Mouse (Mus musculus) heart, embryonic 15.5 days (tissue): ENCODE results near the gene Klf12. TPM values are rescaled to one million over a fixed set of nuclear protein-coding genes. Genes with fewer than 3 reads are reported as not detected.
"Not testable (repeated sequence)": the region's sequence is repeated elsewhere in the genome, so short reads cannot be mapped to it uniquely, and the experiment has no call there.

Experiments
- ATAC-seq: fragments of 200-750 bp; cut with Nextera tagmentation; replicated peaks from 2 replicates; pipeline ENCODE4 v1.8.0; 2017; ENCODE audit warnings: low read depth, moderate TSS enrichment; ENCODE audit not compliant: insufficient number of reproducible peaks, insufficient read depth, low FRiP score
- H3K27ac ChIP-seq: fragments of 300-500 bp; sonication (generic); 2 replicates; pipeline ENCODE4 v1.5.1; 2015; ENCODE audit warnings: mild to moderate bottlenecking, inconsistent platforms
- H3K27me3 ChIP-seq: fragments of 300-500 bp; sonication (generic); 2 replicates; pipeline ENCODE4 v1.6.1; 2015; ENCODE audit warnings: inconsistent platforms
- H3K36me3 ChIP-seq: fragments of 300-500 bp; sonication (generic); 2 replicates; pipeline ENCODE4 v1.6.1; 2015; ENCODE audit warnings: mild to moderate bottlenecking, inconsistent platforms
- H3K4me1 ChIP-seq: fragments of 300-500 bp; sonication (generic); replicated peaks from 2 replicates; pipeline ENCODE4 v1.6.1; 2015; ENCODE audit warnings: inconsistent platforms
- H3K4me2 ChIP-seq: fragments of 300-500 bp; sonication (generic); 2 replicates; pipeline ENCODE4 v1.6.1; 2015; ENCODE audit warnings: inconsistent platforms, mild to moderate bottlenecking, moderate library complexity
- H3K4me3 ChIP-seq: fragments of 300-500 bp; sonication (generic); 2 replicates; pipeline ENCODE4 v1.5.1; 2015; ENCODE audit warnings: mild to moderate bottlenecking, inconsistent platforms
- H3K9ac ChIP-seq: fragments of 300-500 bp; sonication (generic); 2 replicates; pipeline ENCODE4 v1.6.1; 2015; ENCODE audit warnings: mild to moderate bottlenecking, inconsistent platforms
- H3K9me3 ChIP-seq: fragments of 300-500 bp; sonication (generic); replicated peaks from 2 replicates; pipeline ENCODE4 v1.6.1; 2016; ENCODE audit warnings: inconsistent platforms
- WGBS: fragments of 180-500 bp; shearing (Covaris S2); methylation state at CpG from one replicate; pipeline ENCODE4 v1.1.7; 2015; ENCODE audit warnings: mixed read lengths; 5-methylcytosine and 5-hydroxymethylcytosine counted together
- polyA plus RNA-seq: library from polyadenylated mRNA; unstranded; fragments of >200 nt; fragmentation: Nextera tagmentation; extraction: Ambion mirVana; gene quantifications from 2 replicates; pipeline ENCODE4 v1.2.1, GENCODE M21; 2015

Gene Klf12
- polyA plus RNA-seq, 1 experiment from 2014 or later, result 5.7 TPM

DNA sequence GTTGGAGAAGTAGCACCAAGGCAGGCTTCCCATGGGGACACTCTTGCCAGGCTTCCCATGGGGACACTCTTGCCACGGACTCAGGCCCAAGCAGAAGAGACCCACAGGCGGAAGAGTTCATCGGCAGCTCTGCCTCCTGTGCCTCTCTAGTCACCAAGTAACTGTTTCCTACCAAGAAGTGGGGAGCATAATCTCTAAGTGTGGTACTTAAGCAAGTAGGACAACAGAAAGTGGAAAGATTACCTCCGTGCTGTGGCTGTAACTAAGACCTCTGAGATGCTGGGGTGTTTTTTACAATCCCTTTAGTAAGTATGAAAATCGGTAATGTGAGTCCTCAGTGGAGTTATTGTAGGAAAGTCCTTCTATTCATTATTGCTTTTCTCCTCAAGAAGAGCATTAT, 410.8 kb downstream of the Klf12 start:
- Histone ChIP-seq H3K27me3 (no peaks in the 10 kb centered on the region), H3K9me3 (no peaks in the 10 kb centered on the region), H3K36me3 (no peaks in the 10 kb centered on the region; the same call in 1 of the 2 replicates), H3K4me1 (0 out of 2 replicates have a peak, but pooled peaks cover 4% of the 10 kb centered on the region), H3K4me2 (no peak overlapping the region), H3K27ac (no peak overlapping the region), H3K4me3 (no peak overlapping the region), H3K9ac (no peak overlapping the region)
- WGBS, result 80% methylated on average over 5 of the region's 5 CpGs
- no peak for ATAC-seq

- Histone ChIP-seq H3K36me3 (no peaks in the 10 kb centered on the region), H3K27me3 (no peaks in the 10 kb centered on the region), H3K4me2 (peak overlapping the region; percentile 35; the same call in 1 of the 2 replicates), H3K9me3 (no peaks in the 10 kb centered on the region), H3K27ac (no peak overlapping the region), H3K4me1 (peaks cover 15% of the 10 kb centered on the region), H3K4me3 (no peak overlapping the region), H3K9ac (no peak overlapping the region)
- 20% methylated on average over 14 of the region's 14 CpGs for WGBS
- ATAC-seq, result no peak
Observed at GRCm38 (mm10) chr14:99856158-99857011, 428.1 kb downstream of the Klf12 start.

- H3K4me3 ChIP-seq, result not testable (repeated sequence)
Observed at GRCm38 (mm10) chr14:99854467-99854807, 430.0 kb downstream of the Klf12 start.

DNA sequence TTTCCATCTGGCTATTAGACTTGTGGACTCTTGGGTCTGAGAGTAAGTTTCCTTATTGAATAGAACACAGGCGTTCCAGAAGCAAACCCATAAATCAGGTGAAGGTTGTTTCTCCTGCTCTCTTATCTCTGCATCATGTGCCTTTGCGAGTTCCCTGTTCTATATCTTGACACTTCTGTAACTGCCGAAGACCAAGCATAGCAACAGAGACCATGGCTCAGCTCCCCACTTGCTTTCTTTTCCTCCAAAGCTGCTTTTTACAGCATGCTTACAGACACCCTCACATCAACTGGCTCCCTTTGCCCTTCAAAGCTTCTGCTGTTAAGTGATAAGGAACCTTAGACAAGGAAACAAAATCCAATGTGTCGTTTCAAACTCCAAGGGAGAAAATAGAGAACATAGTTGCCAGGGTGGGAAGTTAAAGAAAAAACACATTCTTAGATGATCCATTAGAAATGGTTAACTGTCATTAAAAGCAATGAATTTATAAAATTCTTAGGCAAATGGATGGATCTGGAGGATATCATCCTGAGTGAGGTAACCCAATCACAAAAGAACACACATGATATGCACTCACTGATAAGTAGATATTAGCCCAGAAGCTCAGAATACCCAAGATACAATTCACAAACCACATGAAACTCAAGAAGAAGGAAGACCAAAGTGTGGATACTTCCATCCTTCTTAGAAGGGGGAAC, 430.6 kb downstream of the Klf12 start:
- peaks cover 15% of the 10 kb centered on the region for H3K4me1 ChIP-seq
- ATAC-seq, H3K9ac ChIP-seq, H3K4me3 ChIP-seq, H3K27me3 ChIP-seq, H3K36me3 ChIP-seq, H3K9me3 ChIP-seq, H3K27ac ChIP-seq, H3K4me2 ChIP-seq: not testable (repeated sequence)
- 41% methylated on average over 4 of the region's 4 CpGs for WGBS

More at GRCm38 (mm10) chr14:99854467-99854807, 430.0 kb downstream of the Klf12 start:
- peaks cover 15% of the 10 kb centered on the region for H3K4me1 ChIP-seq
- not testable (repeated sequence) for H3K27me3 ChIP-seq, H3K27ac ChIP-seq, H3K9ac ChIP-seq, H3K9me3 ChIP-seq, ATAC-seq, H3K36me3 ChIP-seq, H3K4me2 ChIP-seq

DNA sequence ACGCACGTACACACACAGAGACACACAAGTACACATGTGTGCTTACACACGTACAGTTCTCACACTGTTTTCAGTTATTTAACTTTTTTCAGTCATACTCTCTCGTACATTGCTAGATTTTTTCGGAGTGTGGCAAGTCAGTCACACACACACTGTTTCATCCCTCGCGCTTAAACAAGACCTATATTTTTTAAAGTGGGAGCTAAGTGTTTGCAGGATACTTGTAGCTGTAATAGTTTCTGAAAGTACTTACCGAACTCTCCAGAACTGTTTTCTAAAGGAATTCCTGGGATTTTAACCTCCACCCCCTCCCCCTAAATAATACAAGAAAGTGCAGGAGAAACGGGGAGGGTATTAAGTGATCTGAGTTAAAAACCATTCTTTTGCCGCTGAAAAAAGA, 434.1 kb downstream of the Klf12 start:
- Histone ChIP-seq H3K4me3 (no peak overlapping the region), H3K4me2 (no peak overlapping the region), H3K27me3 (no peaks in the 10 kb centered on the region), H3K4me1 (peaks cover 4% of the 10 kb centered on the region; the same call in 1 of the 2 replicates), H3K9me3 (no peaks in the 10 kb centered on the region), H3K9ac (no peak overlapping the region), H3K36me3 (no peaks in the 10 kb centered on the region), H3K27ac (no peak overlapping the region)
- no peak for ATAC-seq
- 85% methylated on average over 10 of the region's 10 CpGs for WGBS

GRCm38 (mm10) chr14:99847502-99847901, 437.0 kb downstream of the Klf12 start:
- no peak overlapping the region for H3K4me3 ChIP-seq
- 50% methylated on average over 2 of the region's 2 CpGs for WGBS
- no peak for ATAC-seq

DNA sequence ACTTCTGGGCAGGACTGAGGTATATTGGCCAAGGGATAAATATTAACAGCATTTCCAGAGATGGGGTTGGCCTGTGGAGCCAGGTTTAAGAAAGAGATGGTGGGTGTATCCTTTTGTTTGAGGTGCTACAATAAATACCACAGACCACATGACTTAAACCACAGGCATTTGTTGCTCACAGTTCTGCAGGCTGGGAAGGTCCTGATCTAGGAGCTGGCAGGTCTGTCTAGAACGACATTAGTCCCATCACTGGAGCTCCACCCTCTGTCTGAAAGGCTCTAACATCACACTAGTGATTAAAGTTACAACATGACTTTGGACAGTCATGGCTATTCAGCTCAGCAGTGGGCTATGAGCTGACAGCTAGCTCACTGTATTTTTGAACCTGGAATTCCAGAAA, 457.8 kb downstream of the Klf12 start:
- Histone ChIP-seq H3K4me3 (no peak overlapping the region), H3K27me3 (no peaks in the 10 kb centered on the region), H3K9me3 (no peaks in the 10 kb centered on the region), H3K4me1 (no peaks in the 10 kb centered on the region), H3K4me2 (no peak overlapping the region), H3K27ac (no peak overlapping the region), H3K9ac (no peak overlapping the region), H3K36me3 (no peaks in the 10 kb centered on the region)
- WGBS, result 29% methylated on average over 1 of the region's 1 CpGs
- no peak for ATAC-seq

More at GRCm38 (mm10) chr14:99847502-99847901, 437.0 kb downstream of the Klf12 start:
- H3K36me3 ChIP-seq, result no peaks in the 10 kb centered on the region
- H3K27ac ChIP-seq, result no peak overlapping the region
- H3K9ac ChIP-seq, result no peak overlapping the region
- no peak overlapping the region for H3K4me2 ChIP-seq
- H3K4me1 ChIP-seq, result no peaks in the 10 kb centered on the region
- no peaks in the 10 kb centered on the region for H3K9me3 ChIP-seq
- no peaks in the 10 kb centered on the region for H3K27me3 ChIP-seq
